In the genomic region with DNA sequence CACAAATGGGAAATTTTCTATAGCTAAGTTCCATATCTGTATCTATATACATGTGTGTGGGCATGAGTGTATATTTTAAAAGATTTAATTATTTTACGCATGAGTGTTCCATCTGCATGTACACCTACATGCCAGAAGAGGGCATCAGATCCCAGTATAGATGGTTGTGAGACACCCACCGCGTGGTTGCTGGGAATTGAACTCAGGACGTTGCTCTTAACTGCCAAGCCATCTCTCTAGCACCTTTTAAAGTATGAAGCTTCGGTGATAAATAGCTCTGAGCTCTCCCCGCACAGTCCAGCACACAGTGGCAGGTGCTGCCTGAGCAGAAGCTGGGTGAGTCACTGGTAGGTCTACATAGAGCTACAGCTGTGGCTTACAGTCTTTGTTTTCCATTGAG, we compare ENCODE assay signal across 15 mouse cellular contexts. TPM values are rescaled to one million over a fixed set of nuclear protein-coding genes. Genes with fewer than 3 reads are reported as not detected.
DNase-seq lines count a peak whose midpoint lies in the region; ATAC-seq and TF ChIP-seq lines count a peak whose summit lies in the region.
"Had no signal": no experiment of that assay in that cellular context is flagged by ENCODE, and none has a peak within 500 bp of the region (broad histone marks: within the 10 kb centered on the region; RNA-seq: fewer than 3 reads in every experiment).

No protein-coding gene starts in this region.

- TF ChIP-seq CTCF in kidney, adult 2 months (conservative IDR thresholded peaks at IDR 0.05; ENCODE audit: insufficient read depth, insufficient read length, low read depth, low read length), result peak; percentile 36; the same call in 1 of the 2 replicates
- peak; percentile 65 for TF ChIP-seq CTCF in stomach, postnatal 0 days (IDR thresholded peaks at IDR 0.05; ENCODE audit: low read depth)

- peak; percentile 33; the same call in 1 of the 2 replicates for ATAC-seq in stomach, postnatal 0 days (ENCODE audit: low FRiP score, low TSS enrichment)
- ATAC-seq: forebrain, embryonic 16.5 days had no signal

- no peak for DNase-seq in kidney, adult 2 months
- DNase-seq in kidney, postnatal 10 days, result no peak
- peak; percentile 58 for DNase-seq in thymus, postnatal 0 days (ENCODE audit: low spot score)
- no peak for DNase-seq in thymus, adult 18-20 months
- DNase-seq in R1 (ENCODE audit: low read depth, low spot score), result peak; percentile 64
- no peak for DNase-seq in stomach, postnatal 0 days (ENCODE audit: low spot score)
- DNase-seq in gastrocnemius, adult 18-20 months (ENCODE audit: low spot score), result no peak
- DNase-seq in embryonic facial prominence, embryonic 10.5 days (ENCODE audit: low spot score), result no peak
- DNase-seq: adrenal gland, postnatal 36 days; cerebellum, adult 9-10 months; layer of hippocampus, postnatal 36 days had no signal

- H3K27me3 ChIP-seq in kidney, adult 2 months (replicated peaks; ENCODE audit: control insufficient read depth, insufficient read depth, low read length), result no peaks in the 10 kb centered on the region
- H3K27me3 ChIP-seq in stomach, postnatal 0 days (ENCODE audit: control insufficient read depth, insufficient read depth, low read length), result no peaks in the 10 kb centered on the region
- H3K27me3 ChIP-seq in embryonic facial prominence, embryonic 10.5 days (replicated peaks; ENCODE audit: low read depth, poor library complexity, severe bottlenecking), result peaks cover 35% of the 10 kb centered on the region

- no peaks in the 10 kb centered on the region for H3K9me3 ChIP-seq in stomach, postnatal 0 days (ENCODE audit: control insufficient read depth, low read length)
- H3K9me3 ChIP-seq in embryonic facial prominence, embryonic 10.5 days, result no peaks in the 10 kb centered on the region
- H3K9me3 ChIP-seq: embryonic facial prominence, embryonic 13.5 days; heart, embryonic 10.5 days had no signal

- TF ChIP-seq POLR2A in kidney, adult 2 months (IDR thresholded peaks at IDR 0.05; ENCODE audit: low read depth, low read length), result no peak

- peak; percentile 23 for TF ChIP-seq EP300 in stomach, postnatal 0 days (optimal IDR thresholded peaks at IDR 0.05)

- no peak overlapping the region for H3K4me3 ChIP-seq in kidney, adult 2 months (ENCODE audit: insufficient read depth, low read depth, low read length)
- no peak overlapping the region for H3K4me3 ChIP-seq in stomach, postnatal 0 days (ENCODE audit: low read depth, low read length)
- H3K4me3 ChIP-seq in embryonic facial prominence, embryonic 10.5 days, result no peak overlapping the region
- H3K4me3 ChIP-seq: embryonic facial prominence, embryonic 13.5 days; heart, embryonic 10.5 days; myocyte had no signal

- 78% methylated on average over 6 of the region's 6 CpGs for WGBS in kidney, adult 2 months
- WGBS in stomach, postnatal 0 days, result 63% methylated on average over 6 of the region's 6 CpGs
- 81% methylated on average over 6 of the region's 6 CpGs for WGBS in embryonic facial prominence, embryonic 10.5 days

- H3K4me1 ChIP-seq in kidney, adult 2 months (ENCODE audit: control insufficient read depth, insufficient read depth, low read length), result no peaks in the 10 kb centered on the region
- H3K4me1 ChIP-seq in stomach, postnatal 0 days (replicated peaks; ENCODE audit: control insufficient read depth, insufficient read depth), result no peaks in the 10 kb centered on the region
- H3K4me1 ChIP-seq in embryonic facial prominence, embryonic 10.5 days, result peaks cover 15% of the 10 kb centered on the region
- H3K4me1 ChIP-seq: embryonic facial prominence, embryonic 13.5 days had no signal

- H3K4me2 ChIP-seq in stomach, postnatal 0 days (replicated peaks; ENCODE audit: low read depth), result no peak overlapping the region
- H3K4me2 ChIP-seq: embryonic facial prominence, embryonic 13.5 days had no signal

- no peak overlapping the region for H3K9ac ChIP-seq in stomach, postnatal 0 days (ENCODE audit: low read length)
- H3K9ac ChIP-seq: embryonic facial prominence, embryonic 13.5 days had no signal

- no peak overlapping the region for H3K27ac ChIP-seq in kidney, adult 2 months (ENCODE audit: insufficient read depth, low read depth, low read length)
- no peak overlapping the region for H3K27ac ChIP-seq in stomach, postnatal 0 days (replicated peaks)
- H3K27ac ChIP-seq in embryonic facial prominence, embryonic 10.5 days (replicated peaks), result no peak overlapping the region
- H3K27ac ChIP-seq: embryonic facial prominence, embryonic 13.5 days; heart, embryonic 10.5 days had no signal

- H3K36me3 ChIP-seq in kidney, adult 2 months (ENCODE audit: control insufficient read depth, insufficient read depth, low read length), result no peaks in the 10 kb centered on the region
- H3K36me3 ChIP-seq in stomach, postnatal 0 days (ENCODE audit: control insufficient read depth, insufficient read depth, low read length), result no peaks in the 10 kb centered on the region
- no peaks in the 10 kb centered on the region for H3K36me3 ChIP-seq in embryonic facial prominence, embryonic 10.5 days (replicated peaks)
- H3K36me3 ChIP-seq: embryonic facial prominence, embryonic 13.5 days; heart, embryonic 10.5 days had no signal

RNA-seq across cellular contexts. Expression of gene Coro2a, which starts 15.4 kb away (rescaled TPM):
- polyA plus RNA-seq in kidney, adult 2 months (2012; rRNA removed), result 4.1 and 4.2 TPM in 2 replicates
- 12.2 and 14.5 TPM in 2 replicates for polyA plus RNA-seq in thymus, postnatal 0 days (2015; fragmentation: Nextera tagmentation; extraction: Ambion mirVana)
- 16.7 and 17.2 TPM in 2 replicates for polyA plus RNA-seq in stomach, postnatal 0 days (2015; fragmentation: Nextera tagmentation; extraction: Ambion mirVana)
- total RNA-seq in gastrocnemius, adult 18-20 months (2021), result under 1 TPM; 0.11 to 0.26 TPM
- polyA plus RNA-seq in embryonic facial prominence, embryonic 10.5 days (2016; fragmentation: Nextera tagmentation; extraction: Ambion mirVana), result 7.1 and 8.5 TPM in 2 replicates

RNA-seq across cellular contexts. Expression of gene Tbc1d2, which starts 32.6 kb away (rescaled TPM):
- 6.1 and 7.6 TPM in 2 replicates for polyA plus RNA-seq in kidney, adult 2 months (2012; rRNA removed)
- polyA plus RNA-seq in thymus, postnatal 0 days (2015; fragmentation: Nextera tagmentation; extraction: Ambion mirVana), result 2.1 and 2.2 TPM in 2 replicates
- polyA plus RNA-seq in stomach, postnatal 0 days (2015; fragmentation: Nextera tagmentation; extraction: Ambion mirVana), result 2.7 and 3.4 TPM in 2 replicates
- total RNA-seq in gastrocnemius, adult 18-20 months (2021), result under 1 TPM; 0.39 to 0.83 TPM
- 2.3 TPM in 2 replicates for polyA plus RNA-seq in embryonic facial prominence, embryonic 10.5 days (2016; fragmentation: Nextera tagmentation; extraction: Ambion mirVana)

Comparison
In these comparisons a context has a peak if more than half of its experiments do, and no peak if none do; other contexts are left out.
1. DNase-seq: peak in thymus, postnatal 0 days (single experiment) and R1 (single experiment); none in kidney, adult 2 months (single experiment), kidney, postnatal 10 days (single experiment), thymus, adult 18-20 months (0 of 2), stomach, postnatal 0 days (single experiment), gastrocnemius, adult 18-20 months (single experiment) and embryonic facial prominence, embryonic 10.5 days (single experiment).